Comparison of ENCODE assay signal across 10 mouse cellular contexts in the genomic region with DNA sequence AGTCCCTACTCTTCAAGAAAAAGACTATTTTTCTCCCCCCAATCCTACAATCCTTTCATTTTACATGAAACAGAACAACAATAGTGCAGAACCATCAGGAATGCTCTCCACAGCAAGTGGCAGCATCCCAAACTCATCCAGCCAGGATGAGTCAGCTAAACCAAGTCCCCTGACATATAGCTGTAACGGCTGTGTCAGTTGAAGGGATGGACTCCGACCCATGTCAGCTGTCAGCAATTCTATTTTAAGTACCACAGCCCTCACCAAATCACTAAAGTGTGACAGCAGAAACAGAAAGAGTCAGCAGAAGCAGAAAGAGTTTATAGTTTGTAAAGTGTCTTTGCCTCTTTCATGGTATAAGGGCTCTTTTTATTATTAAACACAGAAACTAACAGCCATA.
DNase-seq lines count a peak whose midpoint lies in the region; ATAC-seq lines count a peak whose summit lies in the region.
"Had no signal": no experiment of that assay in that cellular context is flagged by ENCODE, and none has a peak within 500 bp of the region (broad histone marks: within the 10 kb centered on the region; RNA-seq: fewer than 3 reads in every experiment).

No protein-coding gene starts in this region.

- H3K4me3 ChIP-seq in midbrain, embryonic 11.5 days (ENCODE audit: low read depth, low read length): no peak overlapping the region

- WGBS in midbrain, embryonic 11.5 days: 71% methylated on average over 2 of the region's 2 CpGs

- intact Hi-C loops in heart, postnatal 14 days (cut with DNase I): no loop called here

- H3K36me3 ChIP-seq in midbrain, embryonic 11.5 days (ENCODE audit: control insufficient read depth, insufficient read depth, low read length): no peaks in the 10 kb centered on the region
- H3K36me3 ChIP-seq: G1E had no signal

- H3K9me3 ChIP-seq in midbrain, embryonic 11.5 days (ENCODE audit: control insufficient read depth, low read length): no peaks in the 10 kb centered on the region
- H3K9me3 ChIP-seq: G1E had no signal

- H3K9ac ChIP-seq in midbrain, embryonic 11.5 days (ENCODE audit: low read length): no peak overlapping the region

- no peaks in the 10 kb centered on the region for H3K4me1 ChIP-seq in midbrain, embryonic 11.5 days (ENCODE audit: control insufficient read depth, insufficient read depth, low read length)

- no peak overlapping the region for H3K4me2 ChIP-seq in midbrain, embryonic 11.5 days

- H3K27ac ChIP-seq in midbrain, embryonic 11.5 days (ENCODE audit: low read depth, low read length): no peak overlapping the region

- H3K27me3 ChIP-seq in midbrain, embryonic 11.5 days (ENCODE audit: control insufficient read depth, insufficient read depth, low read length): no peaks in the 10 kb centered on the region

- no peak for DNase-seq in frontal cortex, postnatal 25 days (ENCODE audit: low spot score in 2 of 2)
- DNase-seq in 416B (ENCODE audit: low read depth): peak; percentile 15
- peak; percentile 45 to 52 for DNase-seq in cerebellum, postnatal 14 days
- peak; percentile 29 to 62 for DNase-seq in heart, postnatal 14 days
- DNase-seq in midbrain, embryonic 11.5 days (ENCODE audit: low spot score, missing footprints): no peak
- DNase-seq in B cell, adult 2 months: no peak
- DNase-seq: midbrain, embryonic 14.5 days had no signal

- peak; percentile 73 for ATAC-seq in frontal cortex, adult (ENCODE audit: low TSS enrichment)
- ATAC-seq in megakaryocyte, adult 5-6 weeks (ENCODE audit: poor library complexity, severe bottlenecking): no peak
- no peak for ATAC-seq in midbrain, embryonic 11.5 days (ENCODE audit: low FRiP score)

Comparison
In these comparisons a context has a peak if more than half of its experiments do, and no peak if none do; other contexts are left out.
1. DNase-seq: peak in 416B (single experiment), cerebellum, postnatal 14 days (2 of 2) and heart, postnatal 14 days (2 of 2); none in frontal cortex, postnatal 25 days (0 of 2), midbrain, embryonic 11.5 days (single experiment) and B cell, adult 2 months (0 of 2).